20 mouse cellular contexts compared by ENCODE assay signal in the genomic region with DNA sequence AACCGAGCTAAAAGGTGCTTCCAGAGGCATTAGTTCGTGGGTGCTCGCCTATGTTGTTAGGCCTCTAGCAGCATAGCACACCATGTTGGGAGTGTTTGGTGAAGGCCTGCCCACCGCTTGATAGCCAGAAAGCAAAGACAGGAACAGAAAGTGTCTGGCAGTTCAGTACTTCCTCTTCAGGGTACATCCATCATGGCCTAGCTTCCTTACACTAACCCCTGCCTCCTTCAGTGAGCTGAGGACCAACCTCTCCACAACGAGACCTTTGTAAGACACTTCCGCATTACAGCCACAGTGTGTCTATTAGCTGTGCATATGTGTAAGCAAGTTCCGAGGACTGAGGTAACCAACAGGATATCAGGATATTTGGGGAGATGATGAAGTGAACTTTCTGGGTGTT. TPM values are rescaled to one million over a fixed set of nuclear protein-coding genes. Genes with fewer than 3 reads are reported as not detected.
DNase-seq lines count a peak whose midpoint lies in the region; ATAC-seq lines count a peak whose summit lies in the region.
"Had no signal": no experiment of that assay in that cellular context is flagged by ENCODE, and none has a peak within 500 bp of the region (broad histone marks: within the 10 kb centered on the region; RNA-seq: fewer than 3 reads in every experiment).

No protein-coding gene starts in this region.

- DNase-seq in kidney, adult 9 months = peak; percentile 12
- no peak for DNase-seq in kidney, postnatal 14 days
- peak; percentile 52 for DNase-seq in lung, postnatal 36 days
- DNase-seq in lung, postnatal 10 days = no peak
- peak; percentile 62 to 64 for DNase-seq in spleen, postnatal 36 days (ENCODE audit: low spot score in 2 of 2)
- DNase-seq in midbrain, embryonic 14.5 days = no peak
- no peak for DNase-seq in frontal cortex, adult 2 months (ENCODE audit: extremely low spot score in 1 of 2, low spot score in 1 of 2)
- DNase-seq: adrenal gland, adult 2 months; cerebellum, adult 9-10 months; kidney, adult 11 months; kidney, postnatal 4 days; right cerebral cortex, adult 18-20 months; thymus, adult 2 months had no signal

- no peak overlapping the region for H3K27ac ChIP-seq in intestine, embryonic 16.5 days (ENCODE audit: low read length)
- no peak overlapping the region for H3K27ac ChIP-seq in midbrain, embryonic 14.5 days (replicated peaks; ENCODE audit: low read depth, low read length)
- H3K27ac ChIP-seq: embryonic facial prominence, embryonic 15.5 days; hindbrain, embryonic 13.5 days; neural tube, embryonic 15.5 days had no signal

- no peaks in the 10 kb centered on the region for H3K9me3 ChIP-seq in intestine, embryonic 16.5 days (ENCODE audit: control insufficient read depth, low read length)
- H3K9me3 ChIP-seq in midbrain, embryonic 14.5 days (ENCODE audit: control insufficient read depth, low read length) = no peaks in the 10 kb centered on the region
- H3K9me3 ChIP-seq: embryonic facial prominence, embryonic 15.5 days; hindbrain, embryonic 13.5 days; neural tube, embryonic 15.5 days had no signal

- no peak overlapping the region for H3K9ac ChIP-seq in intestine, embryonic 16.5 days (ENCODE audit: low read depth, low read length)
- H3K9ac ChIP-seq in midbrain, embryonic 14.5 days (replicated peaks; ENCODE audit: low read length) = no peak overlapping the region
- H3K9ac ChIP-seq: embryonic facial prominence, embryonic 15.5 days; hindbrain, embryonic 13.5 days; neural tube, embryonic 15.5 days had no signal

- no peak overlapping the region for H3K4me3 ChIP-seq in intestine, embryonic 16.5 days (ENCODE audit: low read length)
- H3K4me3 ChIP-seq in midbrain, embryonic 14.5 days (replicated peaks; ENCODE audit: low read depth, low read length) = no peak overlapping the region
- H3K4me3 ChIP-seq: embryonic facial prominence, embryonic 15.5 days; hindbrain, embryonic 13.5 days; neural tube, embryonic 15.5 days had no signal

- H3K4me2 ChIP-seq in intestine, embryonic 16.5 days (ENCODE audit: low read depth, low read length) = no peak overlapping the region
- no peak overlapping the region for H3K4me2 ChIP-seq in midbrain, embryonic 14.5 days (ENCODE audit: low read length)
- H3K4me2 ChIP-seq: embryonic facial prominence, embryonic 15.5 days; hindbrain, embryonic 13.5 days; neural tube, embryonic 15.5 days had no signal

- H3K36me3 ChIP-seq in intestine, embryonic 16.5 days (ENCODE audit: control insufficient read depth, insufficient read depth, low read length) = no peaks in the 10 kb centered on the region
- no peaks in the 10 kb centered on the region for H3K36me3 ChIP-seq in midbrain, embryonic 14.5 days (ENCODE audit: control insufficient read depth, insufficient read depth, low read length)
- H3K36me3 ChIP-seq: embryonic facial prominence, embryonic 15.5 days; hindbrain, embryonic 13.5 days; neural tube, embryonic 15.5 days had no signal

- no peaks in the 10 kb centered on the region for H3K27me3 ChIP-seq in intestine, embryonic 16.5 days (replicated peaks; ENCODE audit: control insufficient read depth, insufficient read depth, low read length)
- H3K27me3 ChIP-seq in midbrain, embryonic 14.5 days (ENCODE audit: control insufficient read depth, insufficient read depth, low read length) = no peaks in the 10 kb centered on the region
- H3K27me3 ChIP-seq: embryonic facial prominence, embryonic 15.5 days; hindbrain, embryonic 13.5 days; neural tube, embryonic 15.5 days had no signal

- ATAC-seq in intestine, embryonic 16.5 days = 0 out of 2 replicates have a peak, but pooled peaks have one; percentile 17
- ATAC-seq in midbrain, embryonic 14.5 days (ENCODE audit: low FRiP score, low TSS enrichment) = no peak

- WGBS in intestine, embryonic 16.5 days = 86% methylated on average over 7 of the region's 7 CpGs
- WGBS in midbrain, embryonic 14.5 days = 96% methylated on average over 7 of the region's 7 CpGs

- peaks cover 7% of the 10 kb centered on the region for H3K4me1 ChIP-seq in intestine, embryonic 16.5 days (ENCODE audit: control insufficient read depth, insufficient read depth, low read length)
- H3K4me1 ChIP-seq in midbrain, embryonic 14.5 days (ENCODE audit: control insufficient read depth, insufficient read depth, low read length) = no peaks in the 10 kb centered on the region
- H3K4me1 ChIP-seq: embryonic facial prominence, embryonic 15.5 days; hindbrain, embryonic 13.5 days; neural tube, embryonic 15.5 days had no signal

RNA-seq across cellular contexts. Expression of a gene that starts 10.4 kb away (rescaled TPM):
- polyA plus RNA-seq in intestine, embryonic 16.5 days (2015; fragmentation: Nextera tagmentation; extraction: Ambion mirVana) = not detected in 2 replicates
- not detected in 2 replicates for polyA plus RNA-seq in midbrain, embryonic 14.5 days (2014; fragmentation: Nextera tagmentation; extraction: Ambion mirVana)
- polyA plus RNA-seq in frontal cortex, adult 2 months (2012; rRNA removed) = not detected in 2 replicates
- polyA plus RNA-seq: adrenal gland, adult 2 months; C2C12; forebrain, embryonic 11.5 days; heart, embryonic 16.5 days; hindbrain, embryonic 13.5 days; neural tube, embryonic 15.5 days had no signal

Comparison
In these comparisons a context has a peak if more than half of its experiments do, and no peak if none do; other contexts are left out.
1. DNase-seq: peak in kidney, adult 9 months (single experiment), lung, postnatal 36 days (single experiment) and spleen, postnatal 36 days (2 of 2); none in kidney, postnatal 14 days (single experiment), lung, postnatal 10 days (single experiment), midbrain, embryonic 14.5 days (single experiment) and frontal cortex, adult 2 months (0 of 2).